Mouse (Mus musculus): ENCODE measurements around the gene Zcchc3. TPM values are rescaled to one million over a fixed set of nuclear protein-coding genes. Genes with fewer than 3 reads are reported as not detected.

Zcchc3 gene
- polyA plus RNA-seq, 1 experiment, result 1.8 TPM

- no peak for TF ChIP-seq POLR2A (IDR thresholded peaks at IDR 0.05; ENCODE audit: low read depth, low read length)
- no peak for TF ChIP-seq CTCF (IDR thresholded peaks at IDR 0.05; ENCODE audit: extremely low read depth, insufficient read depth, insufficient read length, insufficient replicate concordance)
- H3K27ac ChIP-seq (ENCODE audit: insufficient read depth, low read length), result peak overlapping the region; percentile 45; the same call in 1 of the 2 replicates
- no peaks in the 10 kb centered on the region; the same call in none of the 2 replicates for H3K4me1 ChIP-seq (ENCODE audit: control insufficient read depth, insufficient read depth, insufficient read length)
- H3K36me3 ChIP-seq (ENCODE audit: control insufficient read depth, insufficient read depth, low read length), result no peaks in the 10 kb centered on the region
- no peak for DNase-seq (ENCODE audit: low read depth in 1 of 2, low spot score in 2 of 2)
- H3K27me3 ChIP-seq (ENCODE audit: control insufficient read depth, insufficient read depth, low read length), result peaks cover 10% of the 10 kb centered on the region; the same call in 1 of the 2 replicates
- H3K4me3 ChIP-seq (ENCODE audit: extremely low read depth, insufficient read depth, insufficient read length), result no peak overlapping the region
- 61% methylated on average over 15 of the region's 15 CpGs for WGBS
Observed at GRCm38 (mm10) chr2:152410971-152411371, 3.9 kb downstream of the Zcchc3 start.

DNA sequence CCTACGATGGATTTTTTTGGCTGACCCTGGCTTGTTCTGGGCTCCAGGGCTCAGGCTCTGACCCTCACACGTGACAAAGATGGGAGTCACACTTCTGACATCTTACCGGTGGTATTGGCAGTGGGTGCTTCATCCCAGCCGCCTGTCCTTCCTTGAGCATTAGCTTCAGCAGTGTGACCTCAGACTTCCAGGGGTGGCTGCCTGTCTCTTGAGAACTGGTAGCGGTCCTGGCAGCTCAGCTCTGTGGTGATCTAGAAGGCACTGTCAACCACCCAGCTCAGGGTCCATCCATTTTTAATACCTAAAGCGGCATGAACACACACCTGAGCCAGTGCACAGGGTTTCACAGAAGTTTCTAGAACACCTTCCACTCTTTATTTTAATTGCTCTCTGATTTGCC is 5.0 kb downstream of the Zcchc3 start:
- TF ChIP-seq POLR2A (IDR thresholded peaks at IDR 0.05; ENCODE audit: low read depth, low read length), result no peak
- TF ChIP-seq CTCF (IDR thresholded peaks at IDR 0.05; ENCODE audit: extremely low read depth, insufficient read depth, insufficient read length, insufficient replicate concordance), result no peak
- 92% methylated on average over 6 of the region's 6 CpGs for WGBS
- H3K27ac ChIP-seq (ENCODE audit: insufficient read depth, low read length), result no peak overlapping the region
- peaks cover 3% of the 10 kb centered on the region for H3K4me1 ChIP-seq (ENCODE audit: control insufficient read depth, insufficient read depth, insufficient read length)
- no peaks in the 10 kb centered on the region for H3K36me3 ChIP-seq (ENCODE audit: control insufficient read depth, insufficient read depth, low read length)
- H3K27me3 ChIP-seq (ENCODE audit: control insufficient read depth, insufficient read depth, low read length), result peaks cover 6% of the 10 kb centered on the region; the same call in 1 of the 2 replicates
- H3K4me3 ChIP-seq (ENCODE audit: extremely low read depth, insufficient read depth, insufficient read length), result no peak overlapping the region
- DNase-seq (ENCODE audit: low read depth in 1 of 2, low spot score in 2 of 2), result no peak

- no peak overlapping the region for H3K27ac ChIP-seq (ENCODE audit: insufficient read depth, low read length)
- H3K4me1 ChIP-seq (ENCODE audit: control insufficient read depth, insufficient read depth, insufficient read length), result peaks cover 3% of the 10 kb centered on the region
- peak overlapping the region; percentile 25 for H3K4me3 ChIP-seq (ENCODE audit: extremely low read depth, insufficient read depth, insufficient read length)
- peak; percentile 63 to 83 for DNase-seq (ENCODE audit: low read depth in 1 of 2, low spot score in 2 of 2)
- no peak for TF ChIP-seq CTCF (IDR thresholded peaks at IDR 0.05; ENCODE audit: extremely low read depth, insufficient read depth, insufficient read length, insufficient replicate concordance)
- TF ChIP-seq POLR2A (IDR thresholded peaks at IDR 0.05; ENCODE audit: low read depth, low read length), result no peak
- H3K27me3 ChIP-seq (ENCODE audit: control insufficient read depth, insufficient read depth, low read length), result no peaks in the 10 kb centered on the region
- no peaks in the 10 kb centered on the region for H3K36me3 ChIP-seq (ENCODE audit: control insufficient read depth, insufficient read depth, low read length)
- 1% methylated on average over 19 of the region's 19 CpGs for WGBS
Observed at GRCm38 (mm10) chr2:152406126-152406525, 8.7 kb downstream of the Zcchc3 start.

DNA sequence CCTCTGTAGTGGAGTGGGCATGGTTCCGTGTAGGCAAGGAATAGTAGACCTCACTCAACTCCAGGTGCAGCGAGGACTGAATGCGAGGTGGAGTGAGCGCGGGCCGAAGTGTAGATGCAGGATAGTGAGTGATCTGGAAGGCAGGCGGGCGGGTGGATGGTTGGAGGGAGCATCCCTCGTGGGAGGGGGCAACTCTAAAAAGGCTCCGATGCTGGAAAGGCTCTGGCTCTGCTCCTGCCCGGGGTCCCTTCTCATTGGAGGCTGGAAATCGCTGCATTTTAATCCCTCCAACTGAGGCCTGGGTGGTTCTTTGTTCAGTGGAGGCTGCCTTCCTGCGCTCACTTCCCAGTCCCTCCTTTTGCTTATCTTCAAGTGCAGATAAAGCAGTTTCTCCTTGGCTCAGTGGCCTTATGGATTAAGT is 15.7 kb downstream of the Zcchc3 start:
- H3K27me3 ChIP-seq (ENCODE audit: control insufficient read depth, insufficient read depth, low read length), result peaks cover 2% of the 10 kb centered on the region; the same call in 1 of the 2 replicates
- no peaks in the 10 kb centered on the region for H3K36me3 ChIP-seq (ENCODE audit: control insufficient read depth, insufficient read depth, low read length)
- H3K4me1 ChIP-seq (ENCODE audit: control insufficient read depth, insufficient read depth, insufficient read length), result peaks cover 9% of the 10 kb centered on the region
- 17% methylated on average over 13 of the region's 13 CpGs for WGBS
- no peak overlapping the region for H3K27ac ChIP-seq (ENCODE audit: insufficient read depth, low read length)
- TF ChIP-seq CTCF (IDR thresholded peaks at IDR 0.05; ENCODE audit: extremely low read depth, insufficient read depth, insufficient read length, insufficient replicate concordance), result no peak
- peak overlapping the region; percentile 36; the same call in 1 of the 2 replicates for H3K4me3 ChIP-seq (ENCODE audit: extremely low read depth, insufficient read depth, insufficient read length)
- no peak for DNase-seq (ENCODE audit: low read depth in 1 of 2, low spot score in 2 of 2)

- TF ChIP-seq POLR2A (IDR thresholded peaks at IDR 0.05; ENCODE audit: low read depth, low read length) (no peak), CTCF (IDR thresholded peaks at IDR 0.05; ENCODE audit: extremely low read depth, insufficient read depth, insufficient read length, insufficient replicate concordance) (no peak)
- WGBS, result under 1% methylated on average over 37 of the region's 38 CpGs
- H3K27me3 ChIP-seq (ENCODE audit: control insufficient read depth, insufficient read depth, low read length), result peaks cover 2% of the 10 kb centered on the region; the same call in 1 of the 2 replicates
- H3K36me3 ChIP-seq (ENCODE audit: control insufficient read depth, insufficient read depth, low read length), result no peaks in the 10 kb centered on the region
- peaks cover 9% of the 10 kb centered on the region for H3K4me1 ChIP-seq (ENCODE audit: control insufficient read depth, insufficient read depth, insufficient read length)
- H3K4me3 ChIP-seq (ENCODE audit: extremely low read depth, insufficient read depth, insufficient read length), result peak overlapping the region; percentile 66
- DNase-seq (ENCODE audit: low read depth in 1 of 2, low spot score in 2 of 2), result peak; percentile 78 to 84
- peak overlapping the region; percentile 20; the same call in 1 of the 2 replicates for H3K27ac ChIP-seq (ENCODE audit: insufficient read depth, low read length)
Observed at GRCm38 (mm10) chr2:152398691-152399090, 16.1 kb downstream of the Zcchc3 start.

DNA sequence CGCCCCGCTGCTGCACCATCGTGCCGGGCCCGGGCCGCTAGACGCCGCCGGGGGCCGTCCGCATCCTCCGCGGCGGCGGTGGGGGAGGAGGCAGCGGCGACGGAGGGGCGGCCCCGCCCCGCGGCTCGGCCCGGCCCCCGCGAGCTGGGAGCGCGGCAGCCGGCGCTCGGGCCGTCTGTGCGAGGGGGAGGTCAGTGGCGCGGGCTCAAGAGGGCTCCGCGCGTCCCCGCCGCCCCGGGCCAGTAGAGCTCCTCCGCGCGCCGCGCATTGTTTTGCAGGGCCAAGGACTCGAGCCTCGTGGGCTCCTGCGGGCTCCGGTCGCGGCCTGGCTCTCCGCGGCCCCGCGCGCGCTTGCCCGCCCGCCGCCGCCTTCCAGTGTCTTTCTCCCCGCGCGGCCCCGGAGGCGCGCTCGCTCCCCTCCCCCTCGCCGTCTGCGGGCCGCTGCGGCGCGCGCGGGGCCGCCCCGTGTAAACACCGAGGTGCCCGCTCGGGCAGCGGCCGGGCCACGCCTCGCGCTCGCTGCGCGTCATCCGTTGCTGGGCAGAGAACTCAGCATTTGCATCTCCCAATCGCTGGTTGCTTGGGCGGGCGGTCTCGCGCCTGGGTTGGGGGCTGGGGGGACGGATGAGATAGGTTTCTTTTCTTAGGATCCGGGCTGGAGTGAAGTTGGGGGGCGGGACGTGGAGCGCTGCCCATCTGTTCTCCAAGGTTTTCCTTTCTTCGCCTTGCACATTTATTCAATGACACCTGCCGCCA is 17.0 kb downstream of the Zcchc3 start, which contains the start of gene Sox12:
Gene Sox12 (minus strand): TSS at position 384 of the 756 bp plus-strand sequence.
- H3K4me3 ChIP-seq (ENCODE audit: extremely low read depth, insufficient read depth, insufficient read length), result peak within 1 kb of the TSS; percentile 66
- peaks cover 2% of the 10 kb centered on the region; the same call in 1 of the 2 replicates for H3K27me3 ChIP-seq (ENCODE audit: control insufficient read depth, insufficient read depth, low read length)
- 3% methylated on average over 91 of the region's 104 CpGs for WGBS
- H3K4me1 ChIP-seq (ENCODE audit: control insufficient read depth, insufficient read depth, insufficient read length), result peaks cover 9% of the 10 kb centered on the region
- no peaks in the 10 kb centered on the region for H3K36me3 ChIP-seq (ENCODE audit: control insufficient read depth, insufficient read depth, low read length)
- peak; percentile 79 to 97 for DNase-seq (ENCODE audit: low read depth in 1 of 2, low spot score in 2 of 2)
- H3K27ac ChIP-seq (ENCODE audit: insufficient read depth, low read length), result peak within 1 kb of the TSS; percentile 73
- TF ChIP-seq POLR2A (IDR thresholded peaks at IDR 0.05; ENCODE audit: low read depth, low read length), result no peak
- TF ChIP-seq CTCF (IDR thresholded peaks at IDR 0.05; ENCODE audit: extremely low read depth, insufficient read depth, insufficient read length, insufficient replicate concordance), result no peak
